Mouse (Mus musculus) urinary bladder, postnatal 14 days (tissue): ENCODE data around the gene Fras1.

ENCODE experiments used
- DNase-seq: peaks from one replicate; pipeline ENCODE4 v3.0.0; 2021; ENCODE audit warnings: low spot score

Fras1 gene

GRCm38 (mm10) chr5:96373567-96373985, at the start of gene Fras1:
Gene Fras1, plus strand, starts transcription at chr5:96373955.
- DNase-seq: peak; percentile 26

GRCm38 (mm10) chr5:96331048-96331737, 42.6 kb upstream of the Fras1 start:
- peak; percentile 42 for DNase-seq

- no peak for DNase-seq
Observed at GRCm38 (mm10) chr5:96331738-96332070, 42.1 kb upstream of the Fras1 start.

- no peak for DNase-seq
Observed at GRCm38 (mm10) chr5:96333963-96334362, 39.8 kb upstream of the Fras1 start.

- no peak for DNase-seq
Observed at GRCm38 (mm10) chr5:96340564-96340963, 33.2 kb upstream of the Fras1 start.

- no peak for DNase-seq
Observed at GRCm38 (mm10) chr5:96344983-96345382, 28.8 kb upstream of the Fras1 start.

- DNase-seq: no peak
Observed at GRCm38 (mm10) chr5:96351963-96352362, 21.8 kb upstream of the Fras1 start.

GRCm38 (mm10) chr5:96363950-96364349, 9.8 kb upstream of the Fras1 start:
- DNase-seq: no peak

GRCm38 (mm10) chr5:96365590-96365989, 8.2 kb upstream of the Fras1 start:
- DNase-seq: no peak

GRCm38 (mm10) chr5:96367260-96367659, 6.5 kb upstream of the Fras1 start:
- no peak for DNase-seq

GRCm38 (mm10) chr5:96373106-96373505, 649 bp upstream of the Fras1 start:
- no peak for DNase-seq

GRCm38 (mm10) chr5:96373986-96374901, 489 bp downstream of the Fras1 start:
- peak; percentile 71 for DNase-seq

GRCm38 (mm10) chr5:96375391-96375831, 1.7 kb downstream of the Fras1 start:
- peak; percentile 7 for DNase-seq

GRCm38 (mm10) chr5:96376216-96376615, 2.5 kb downstream of the Fras1 start:
- peak; percentile 16 for DNase-seq

GRCm38 (mm10) chr5:96386138-96386933, 12.6 kb downstream of the Fras1 start:
- DNase-seq: no peak

- DNase-seq: no peak
Observed at GRCm38 (mm10) chr5:96388306-96388705, 14.6 kb downstream of the Fras1 start.

GRCm38 (mm10) chr5:96389963-96390623, 16.3 kb downstream of the Fras1 start:
- DNase-seq: no peak

- no peak for DNase-seq
Observed at GRCm38 (mm10) chr5:96391086-96391485, 17.3 kb downstream of the Fras1 start.

GRCm38 (mm10) chr5:96394947-96395346, 21.2 kb downstream of the Fras1 start:
- no peak for DNase-seq

GRCm38 (mm10) chr5:96395786-96396650, 22.3 kb downstream of the Fras1 start:
- DNase-seq: no peak

GRCm38 (mm10) chr5:96402555-96402954, 28.8 kb downstream of the Fras1 start:
- DNase-seq: no peak
